ENCODE assay signal across 30 mouse cellular contexts in genomic region chr4:146055335-146055734, GRCm38 (mm10). TPM values are rescaled to one million over a fixed set of nuclear protein-coding genes. Genes with fewer than 3 reads are reported as not detected.
DNase-seq lines count a peak whose midpoint lies in the region; ATAC-seq and TF ChIP-seq lines count a peak whose summit lies in the region.
"Had no signal": no experiment of that assay in that cellular context is flagged by ENCODE, and none has a peak within 500 bp of the region (broad histone marks: within the 10 kb centered on the region; RNA-seq: fewer than 3 reads in every experiment).

No protein-coding gene starts in this region.

- H3K27me3 ChIP-seq in forebrain, embryonic 11.5 days (ENCODE audit: control insufficient read depth, insufficient read depth, low read length) = no peaks in the 10 kb centered on the region
- H3K27me3 ChIP-seq in forebrain, embryonic 15.5 days = no peaks in the 10 kb centered on the region
- no peaks in the 10 kb centered on the region for H3K27me3 ChIP-seq in midbrain, embryonic 13.5 days
- no peaks in the 10 kb centered on the region for H3K27me3 ChIP-seq in liver, postnatal 0 days (ENCODE audit: insufficient read depth, low read length)
- H3K27me3 ChIP-seq: CH12.LX; heart, embryonic 12.5 days; heart, embryonic 15.5 days; Patski had no signal

- no peak for TF ChIP-seq EP300 in liver, postnatal 0 days (IDR thresholded peaks at IDR 0.05; ENCODE audit: low read depth)

- ATAC-seq in forebrain, embryonic 11.5 days (replicated peaks; ENCODE audit: low FRiP score) = no peak
- ATAC-seq in forebrain, embryonic 15.5 days (replicated peaks) = no peak
- no peak for ATAC-seq in midbrain, embryonic 13.5 days
- no peak for ATAC-seq in liver, postnatal 0 days
- ATAC-seq: forebrain, embryonic 14.5 days; hindbrain, postnatal 0 days; intestine, postnatal 0 days; Patski had no signal

- H3K4me2 ChIP-seq in forebrain, embryonic 11.5 days (ENCODE audit: low read depth, low read length, severe bottlenecking) = no peak overlapping the region
- no peak overlapping the region for H3K4me2 ChIP-seq in forebrain, embryonic 15.5 days (replicated peaks)
- no peak overlapping the region for H3K4me2 ChIP-seq in midbrain, embryonic 13.5 days (replicated peaks)
- H3K4me2 ChIP-seq in liver, postnatal 0 days (ENCODE audit: low read depth, low read length) = no peak overlapping the region
- H3K4me2 ChIP-seq: heart, embryonic 12.5 days; heart, embryonic 15.5 days; hindbrain, embryonic 14.5 days had no signal

- TF ChIP-seq CTCF in liver, postnatal 0 days (IDR thresholded peaks at IDR 0.05; ENCODE audit: low read depth) = no peak

- DNase-seq in forebrain, embryonic 11.5 days (ENCODE audit: low spot score) = peak; percentile 5
- DNase-seq in retina, embryonic 14.5 days (ENCODE audit: low spot score) = peak; percentile 1
- DNase-seq in retina, postnatal 1 day = no peak
- DNase-seq in MN1 (ENCODE audit: low spot score) (peak; percentile 5), ZHBTc4 (ENCODE audit: low read depth, low spot score) (peak; percentile 40)
- DNase-seq in liver, postnatal 0 days = no peak
- DNase-seq: adrenal gland, adult 8-10 months; adrenal gland, postnatal 25 days; B cell, adult 2 months; cerebellum, adult 11-12 months; cerebellum, adult 8-10 months; cerebellum, postnatal 10 days; gastrocnemius, postnatal 25 days; heart, postnatal 10 days; heart, postnatal 36 days had no signal

- no peak overlapping the region for H3K4me3 ChIP-seq in forebrain, embryonic 11.5 days (ENCODE audit: low read depth, low read length)
- H3K4me3 ChIP-seq in forebrain, embryonic 15.5 days = no peak overlapping the region
- no peak overlapping the region for H3K4me3 ChIP-seq in midbrain, embryonic 13.5 days (replicated peaks)
- no peak overlapping the region for H3K4me3 ChIP-seq in liver, postnatal 0 days (ENCODE audit: low read depth, low read length)
- H3K4me3 ChIP-seq: forebrain, embryonic 10.5 days; heart, embryonic 12.5 days; heart, embryonic 15.5 days had no signal

- peaks cover 6% of the 10 kb centered on the region; the same call in 1 of the 2 replicates for H3K9me3 ChIP-seq in forebrain, embryonic 11.5 days (ENCODE audit: control insufficient read depth, low read length)
- H3K9me3 ChIP-seq in forebrain, embryonic 15.5 days = peaks cover 76% of the 10 kb centered on the region
- peaks cover 47% of the 10 kb centered on the region for H3K9me3 ChIP-seq in midbrain, embryonic 13.5 days
- H3K9me3 ChIP-seq in liver, postnatal 0 days (ENCODE audit: low read length) = peaks cover 15% of the 10 kb centered on the region

- H3K27ac ChIP-seq in forebrain, embryonic 11.5 days (ENCODE audit: low read depth, low read length) = no peak overlapping the region
- H3K27ac ChIP-seq in forebrain, embryonic 15.5 days (replicated peaks) = no peak overlapping the region
- no peak overlapping the region for H3K27ac ChIP-seq in midbrain, embryonic 13.5 days
- H3K27ac ChIP-seq in liver, postnatal 0 days (ENCODE audit: low read depth) = no peak overlapping the region
- H3K27ac ChIP-seq: forebrain, embryonic 10.5 days; heart, embryonic 15.5 days; hindbrain, embryonic 14.5 days; hindbrain, postnatal 0 days had no signal

- WGBS in forebrain, embryonic 11.5 days = 72% methylated on average over 2 of the region's 2 CpGs
- WGBS in forebrain, embryonic 15.5 days = 68% methylated on average over 2 of the region's 2 CpGs
- WGBS in midbrain, embryonic 13.5 days = 67% methylated on average over 2 of the region's 2 CpGs
- 68% methylated on average over 2 of the region's 2 CpGs for WGBS in liver, postnatal 0 days (ENCODE audit: insufficient replicate concordance)

- H3K9ac ChIP-seq in forebrain, embryonic 11.5 days (ENCODE audit: low read length) = no peak overlapping the region
- H3K9ac ChIP-seq in forebrain, embryonic 15.5 days (replicated peaks) = no peak overlapping the region
- H3K9ac ChIP-seq in midbrain, embryonic 13.5 days (replicated peaks) = no peak overlapping the region
- H3K9ac ChIP-seq in liver, postnatal 0 days (replicated peaks) = no peak overlapping the region
- H3K9ac ChIP-seq: heart, embryonic 12.5 days; heart, embryonic 15.5 days; hindbrain, embryonic 14.5 days had no signal

- H3K4me1 ChIP-seq in forebrain, embryonic 11.5 days (replicated peaks; ENCODE audit: control insufficient read depth, insufficient read depth, low read length) = no peaks in the 10 kb centered on the region
- no peaks in the 10 kb centered on the region for H3K4me1 ChIP-seq in forebrain, embryonic 15.5 days
- no peaks in the 10 kb centered on the region for H3K4me1 ChIP-seq in midbrain, embryonic 13.5 days (replicated peaks)
- H3K4me1 ChIP-seq in liver, postnatal 0 days (ENCODE audit: insufficient read depth) = no peaks in the 10 kb centered on the region
- H3K4me1 ChIP-seq: forebrain, embryonic 10.5 days; heart, embryonic 12.5 days; heart, embryonic 15.5 days had no signal

- H3K36me3 ChIP-seq in forebrain, embryonic 11.5 days (ENCODE audit: control insufficient read depth, insufficient read depth, low read length) = no peaks in the 10 kb centered on the region
- no peaks in the 10 kb centered on the region for H3K36me3 ChIP-seq in forebrain, embryonic 15.5 days
- H3K36me3 ChIP-seq in midbrain, embryonic 13.5 days = no peaks in the 10 kb centered on the region; the same call in 1 of the 2 replicates
- H3K36me3 ChIP-seq in liver, postnatal 0 days (replicated peaks; ENCODE audit: insufficient read depth, low read length) = no peaks in the 10 kb centered on the region
- H3K36me3 ChIP-seq: forebrain, embryonic 10.5 days; heart, embryonic 12.5 days; heart, embryonic 15.5 days had no signal

RNA-seq across cellular contexts. Expression of gene Zfp987, which starts 41.8 kb away (rescaled TPM):
- polyA plus RNA-seq in forebrain, embryonic 11.5 days (2014; fragmentation: Nextera tagmentation; extraction: Ambion mirVana) = 0.12 TPM in 1 of 2 replicates, not detected in the other
- polyA plus RNA-seq in forebrain, embryonic 15.5 days (2015; fragmentation: Nextera tagmentation; extraction: Ambion mirVana) = not detected in 2 replicates
- polyA plus RNA-seq in midbrain, embryonic 13.5 days (2015; fragmentation: Nextera tagmentation; extraction: Ambion mirVana) = not detected in 2 replicates
- 0.07 and 0.09 TPM in 2 replicates for polyA plus RNA-seq in liver, postnatal 0 days (2015; fragmentation: Nextera tagmentation; extraction: Ambion mirVana)
- polyA plus RNA-seq: brain, embryonic 14.5 days; embryonic facial prominence, embryonic 14.5 days; forebrain, embryonic 10.5 days; forebrain, embryonic 14.5 days; gonadal fat pad, adult 2 months; heart, embryonic 12.5 days; hindbrain, embryonic 11.5 days; hindbrain, postnatal 0 days had no signal

Comparison
In these comparisons a context has a peak if more than half of its experiments do, and no peak if none do; other contexts are left out.
1. DNase-seq: peak in forebrain, embryonic 11.5 days (single experiment), retina, embryonic 14.5 days (single experiment), MN1 (single experiment) and ZHBTc4 (single experiment); none in retina, postnatal 1 day (single experiment) and liver, postnatal 0 days (single experiment).